Mouse (Mus musculus) spleen, adult 2 months (tissue): ENCODE results near the gene Hlcs. TPM values are rescaled to one million over a fixed set of nuclear protein-coding genes. Genes with fewer than 3 reads are reported as not detected.

Source experiments
- DNase-seq, 2 experiments: peaks; one replicate each; pipeline versions ENCODE4 v3.0.0 to v3.0.0-alpha.2; 2012 to 2021; ENCODE audit warnings: low spot score in 2 of 2, low read depth in 1 of 2
- H3K27ac ChIP-seq: fragments of 200-500 bp; 2 replicates; pipeline ENCODE4 v1.5.1; 2012; ENCODE audit warnings: low read length, inconsistent platforms; ENCODE audit not compliant: insufficient read depth
- H3K27me3 ChIP-seq: fragments of 200-500 bp; 2 replicates; pipeline ENCODE4 v1.6.1; 2012; ENCODE audit warnings: mild to moderate bottlenecking, moderate library complexity, low read length, inconsistent platforms; ENCODE audit not compliant: control insufficient read depth, insufficient read depth
- H3K36me3 ChIP-seq: fragments of 200-500 bp; 2 replicates; pipeline ENCODE4 v1.6.1; 2012; ENCODE audit warnings: mild to moderate bottlenecking, low read length, inconsistent platforms; ENCODE audit not compliant: control insufficient read depth, insufficient read depth
- H3K4me1 ChIP-seq: fragments of 200-500 bp; 2 replicates; pipeline ENCODE4 v1.6.1; 2011; ENCODE audit warnings: inconsistent platforms; ENCODE audit not compliant: control insufficient read depth, insufficient read depth, insufficient read length
- H3K4me3 ChIP-seq: fragments of 200-500 bp; 2 replicates; pipeline ENCODE4 v1.5.1; 2011; ENCODE audit warnings: mild to moderate bottlenecking, inconsistent platforms; ENCODE audit not compliant: insufficient read depth, insufficient read length; ENCODE audit errors: extremely low read depth
- CTCF ChIP-seq: fragments of 200-500 bp; IDR thresholded peaks from 2 replicates; pipeline ENCODE4 v1.5.1; 2011; ENCODE audit warnings: mild to moderate bottlenecking, inconsistent platforms; ENCODE audit not compliant: insufficient read depth, insufficient read length, insufficient replicate concordance; ENCODE audit errors: extremely low read depth
- POLR2A ChIP-seq: fragments of 200-500 bp; IDR thresholded peaks from 2 replicates; pipeline ENCODE4 v1.6.1; 2011; ENCODE audit warnings: low read depth, low read length, inconsistent platforms
- WGBS: fragments of 180-500 bp; shearing (Covaris S2); methylation state at CpG from one replicate; pipeline ENCODE4 v1.1.7; 2018; 5-methylcytosine and 5-hydroxymethylcytosine counted together
- polyA plus RNA-seq: library from polyadenylated mRNA; depleted of rRNA; stranded (reverse); fragments of >200 nt; gene quantifications from 2 replicates; pipeline ENCODE4 v1.2.3, GENCODE M21; 2012

Gene Hlcs
- polyA plus RNA-seq, 1 experiment: 9.7 TPM

- WGBS: 90% methylated on average over 6 of the region's 6 CpGs
- Histone ChIP-seq H3K36me3 (no peaks in the 10 kb centered on the region), H3K27ac (no peak overlapping the region), H3K27me3 (no peaks in the 10 kb centered on the region), H3K4me1 (peaks cover 22% of the 10 kb centered on the region), H3K4me3 (no peak overlapping the region)
- no peak for DNase-seq
- TF ChIP-seq POLR2A (no peak), CTCF (no peak)
These were observed 76.3 kb downstream of the Hlcs start for GRCm38 (mm10) chr16:94237130-94237484.

GRCm38 (mm10) chr16:94236226-94237129, 76.9 kb downstream of the Hlcs start:
- Histone ChIP-seq H3K4me3 (no peak overlapping the region), H3K4me1 (peaks cover 22% of the 10 kb centered on the region), H3K27ac (no peak overlapping the region), H3K36me3 (no peaks in the 10 kb centered on the region), H3K27me3 (no peaks in the 10 kb centered on the region)
- 77% methylated on average over 16 of the region's 16 CpGs for WGBS
- TF ChIP-seq POLR2A: no peak
- TF ChIP-seq CTCF: no peak
- peak in 1 of 2 experiments; percentile 58 for DNase-seq

DNA sequence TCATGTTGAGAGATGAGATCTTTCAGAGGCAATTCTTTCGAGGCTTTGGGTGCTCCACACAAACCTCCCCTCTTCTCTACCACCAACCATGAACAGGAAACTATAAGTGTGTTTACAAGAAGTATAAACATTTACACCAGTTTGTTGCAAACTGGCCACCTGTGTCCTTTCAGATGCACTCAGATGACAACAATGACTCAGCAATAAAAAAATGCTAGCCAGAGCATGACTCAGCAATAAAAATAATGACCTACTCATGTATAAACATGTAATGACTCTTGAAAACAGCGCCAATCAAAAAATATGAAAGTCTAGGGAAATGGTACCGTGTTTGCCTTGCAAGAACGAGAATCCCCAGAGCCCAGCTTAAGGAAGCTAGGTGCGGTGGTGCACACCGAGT, 77.7 kb downstream of the Hlcs start:
- H3K36me3 ChIP-seq: no peaks in the 10 kb centered on the region
- H3K27ac ChIP-seq: no peak overlapping the region
- H3K27me3 ChIP-seq: no peaks in the 10 kb centered on the region
- H3K4me3 ChIP-seq: no peak overlapping the region
- H3K4me1 ChIP-seq: peaks cover 18% of the 10 kb centered on the region; the same call in 1 of the 2 replicates
- TF ChIP-seq CTCF (no peak), POLR2A (no peak)
- no peak for DNase-seq
- 84% methylated on average over 6 of the region's 6 CpGs for WGBS

DNA sequence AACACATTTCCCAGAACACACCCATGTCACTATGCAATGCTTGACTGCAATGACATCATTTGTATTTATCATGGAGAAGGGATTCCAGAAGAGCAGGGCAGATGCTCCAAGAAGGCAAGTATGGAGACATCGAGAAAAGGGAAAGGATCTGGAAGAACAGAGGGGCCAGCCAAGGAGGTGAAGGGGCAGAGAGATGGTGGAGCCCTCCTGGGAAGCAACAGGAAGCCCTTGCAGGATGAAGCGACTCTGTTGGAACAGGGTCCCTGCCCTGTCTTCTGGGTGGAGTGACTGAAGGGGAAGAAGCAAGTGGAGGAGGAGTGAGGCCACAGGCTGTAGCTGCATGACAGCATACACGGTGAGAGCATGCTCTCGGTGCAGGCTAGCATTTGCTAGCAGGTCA, 79.2 kb downstream of the Hlcs start:
- H3K4me3 ChIP-seq: no peak overlapping the region
- H3K27ac ChIP-seq: no peak overlapping the region
- peaks cover 11% of the 10 kb centered on the region; the same call in 1 of the 2 replicates for H3K4me1 ChIP-seq
- DNase-seq: no peak
- H3K36me3 ChIP-seq: peaks cover 1% of the 10 kb centered on the region
- no peaks in the 10 kb centered on the region for H3K27me3 ChIP-seq
- WGBS: 63% methylated on average over 4 of the region's 4 CpGs
- TF ChIP-seq CTCF (no peak), POLR2A (no peak)

- 69% methylated on average over 12 of the region's 12 CpGs for WGBS
- H3K27ac ChIP-seq: no peak overlapping the region
- DNase-seq: no peak
These were observed 82.3 kb downstream of the Hlcs start for GRCm38 (mm10) chr16:94230909-94231575.

DNA sequence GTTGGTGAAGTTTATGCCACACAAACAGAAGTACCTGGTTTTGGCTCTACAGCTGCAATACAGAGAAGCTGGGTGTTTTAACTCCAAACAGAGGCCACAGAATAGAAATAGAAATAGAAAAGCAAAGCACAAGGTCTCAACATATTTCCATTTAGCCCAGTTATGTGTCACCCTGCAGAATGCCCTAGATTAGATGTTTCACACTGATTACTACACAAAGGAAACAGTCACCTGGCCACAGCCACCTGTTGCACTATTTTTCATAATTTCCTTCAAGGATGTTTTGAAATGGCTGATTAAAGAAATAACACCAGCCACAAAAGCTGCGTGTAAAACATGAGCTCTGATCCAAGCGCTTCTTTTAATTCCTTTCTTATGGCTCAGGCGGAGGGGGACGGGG, 82.9 kb downstream of the Hlcs start:
- Histone ChIP-seq H3K4me3 (no peak overlapping the region), H3K27me3 (no peaks in the 10 kb centered on the region), H3K27ac (no peak overlapping the region), H3K4me1 (no peaks in the 10 kb centered on the region), H3K36me3 (peaks cover 1% of the 10 kb centered on the region)
- WGBS: 77% methylated on average over 4 of the region's 4 CpGs
- no peak for DNase-seq
- no peak for TF ChIP-seq CTCF
- TF ChIP-seq POLR2A: no peak

More at GRCm38 (mm10) chr16:94230909-94231575, 82.3 kb downstream of the Hlcs start:
- H3K4me3 ChIP-seq: no peak overlapping the region
- no peaks in the 10 kb centered on the region for H3K27me3 ChIP-seq
- no peaks in the 10 kb centered on the region for H3K4me1 ChIP-seq
- no peak for TF ChIP-seq CTCF
- TF ChIP-seq POLR2A: no peak
- H3K36me3 ChIP-seq: peaks cover 1% of the 10 kb centered on the region
